Mouse (Mus musculus) ES-Bruce4 (cell line): Measurements from ENCODE around the gene Bace2. TPM values are rescaled to one million over a fixed set of nuclear protein-coding genes. Genes with fewer than 3 reads are reported as not detected.

Experiments
- H3K27ac ChIP-seq: 2 replicates; pipeline ENCODE4 v1.5.1; 2012; ENCODE audit warnings: low read length, inconsistent platforms; ENCODE audit not compliant: insufficient read depth
- H3K27me3 ChIP-seq: 2 replicates; pipeline ENCODE4 v1.6.1; 2012; ENCODE audit warnings: mild to moderate bottlenecking, low read length, inconsistent platforms; ENCODE audit not compliant: control insufficient read depth, poor library complexity, insufficient read depth, severe bottlenecking
- H3K36me3 ChIP-seq: 2 replicates; pipeline ENCODE4 v1.6.1; 2012; ENCODE audit warnings: inconsistent platforms, mild to moderate bottlenecking, low read length, moderate library complexity; ENCODE audit not compliant: control insufficient read depth, poor library complexity, insufficient read depth, severe bottlenecking
- H3K4me1 ChIP-seq: one replicate; pipeline ENCODE4 v1.8.1; 2011; ENCODE audit warnings: low read length; ENCODE audit not compliant: control insufficient read depth, insufficient read depth
- H3K4me3 ChIP-seq: 2 replicates; pipeline ENCODE4 v1.5.1; 2011; ENCODE audit warnings: low read depth, mild to moderate bottlenecking, low read length
- H3K9ac ChIP-seq: 2 replicates; pipeline ENCODE4 v1.6.1; 2012; ENCODE audit warnings: low read depth, mild to moderate bottlenecking, inconsistent platforms; ENCODE audit not compliant: poor library complexity, severe bottlenecking
- H3K9me3 ChIP-seq: replicated peaks from 2 replicates; pipeline ENCODE4 v1.6.1; 2012; ENCODE audit warnings: mild to moderate bottlenecking, low read length, inconsistent platforms; ENCODE audit not compliant: control insufficient read depth, poor library complexity, insufficient read depth, severe bottlenecking
- CTCF ChIP-seq: IDR thresholded peaks from one replicate; pipeline ENCODE4 v1.8.1; 2011; ENCODE audit warnings: low read depth, low read length
- EP300 ChIP-seq: IDR thresholded peaks from 2 replicates; pipeline ENCODE4 v1.6.1; 2011; ENCODE audit warnings: low read depth, low read length; ENCODE audit not compliant: insufficient read depth
- POLR2A ChIP-seq: IDR thresholded peaks from one replicate; pipeline ENCODE4 v1.8.1; 2011; ENCODE audit warnings: low read length; ENCODE audit not compliant: insufficient read depth
- polyA plus RNA-seq: library from polyadenylated mRNA; stranded (reverse); fragments of >200 nt; gene quantifications from 2 replicates; pipeline ENCODE4 v1.2.4, GENCODE M21; 2011; ENCODE audit warnings: low read depth; ENCODE audit not compliant: missing spikeins, insufficient read depth, insufficient read length

Bace2 gene
- polyA plus RNA-seq, 1 experiment = not detected

DNA sequence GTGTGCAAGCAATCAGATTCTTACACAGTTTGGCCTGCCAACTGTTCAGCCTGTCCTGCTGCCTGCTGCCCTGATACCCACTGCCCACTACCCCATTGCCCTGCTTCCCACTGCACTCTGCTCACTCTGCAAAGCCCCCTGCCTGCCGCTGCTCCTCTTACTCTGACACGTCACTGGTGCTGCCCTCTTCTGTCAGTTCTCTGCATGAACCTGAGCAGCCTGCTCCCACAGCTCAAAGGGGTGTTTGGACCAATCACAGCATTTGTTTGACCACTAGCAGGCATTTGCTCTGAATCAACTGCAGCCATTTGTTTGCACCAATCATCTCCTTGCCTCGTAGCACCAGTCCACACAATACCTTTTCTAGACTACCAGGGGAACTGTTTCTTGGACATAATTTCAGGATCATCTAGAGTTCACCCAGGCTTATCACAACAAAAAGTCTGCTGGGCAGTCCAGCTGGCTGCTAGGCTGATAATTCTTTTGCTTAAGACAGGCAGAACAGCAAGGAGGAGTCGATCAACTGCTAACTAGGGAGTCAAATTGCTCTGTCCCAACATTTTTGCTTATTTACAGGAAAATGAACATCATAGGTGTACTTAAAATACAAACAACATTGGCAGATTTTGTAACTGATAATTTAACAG is 61.5 kb downstream of the Bace2 start:
- H3K4me3 ChIP-seq = no peak overlapping the region

DNA sequence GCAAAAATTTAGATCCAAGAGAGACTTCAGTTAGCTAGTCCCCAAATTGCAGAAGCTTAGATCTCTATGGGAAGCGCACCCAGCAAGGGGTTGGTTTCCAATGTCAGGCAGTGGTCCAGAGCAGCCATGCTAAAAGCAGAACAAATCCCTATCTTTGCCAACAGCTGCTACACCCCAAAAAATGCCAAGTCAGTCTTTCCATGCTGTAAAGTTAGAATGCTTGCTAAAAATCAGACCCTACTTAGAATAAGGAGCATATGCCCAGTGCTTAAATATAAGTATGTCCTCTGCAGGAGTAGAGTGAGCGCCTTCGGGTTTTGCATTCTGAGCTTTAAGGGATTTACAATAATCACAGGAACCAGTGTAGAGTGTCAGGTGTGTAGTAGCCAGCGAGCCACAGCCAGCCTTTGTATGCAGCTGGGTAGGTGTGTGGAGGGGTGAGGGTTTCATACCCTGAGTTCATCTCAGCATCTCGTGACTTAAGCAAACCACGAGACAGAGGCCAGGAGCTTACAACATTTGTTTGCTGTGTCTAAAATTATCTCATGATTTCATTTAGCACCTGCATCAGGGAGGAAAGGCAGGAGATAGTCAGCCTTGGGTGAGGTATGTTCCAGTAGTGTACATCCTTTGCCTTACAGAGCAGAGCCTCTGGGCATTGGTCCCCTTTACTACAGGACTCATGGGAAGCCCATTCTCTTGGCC is 62.4 kb downstream of the Bace2 start:
- Histone ChIP-seq H3K27me3 (no peaks in the 10 kb centered on the region), H3K36me3 (no peaks in the 10 kb centered on the region), H3K9ac (no peak overlapping the region), H3K9me3 (no peaks in the 10 kb centered on the region), H3K27ac (no peak overlapping the region), H3K4me1 (no peaks in the 10 kb centered on the region), H3K4me3 (no peak overlapping the region)
- TF ChIP-seq CTCF (no peak), POLR2A (no peak), EP300 (no peak)

More for the DNA sequence above, 61.5 kb downstream of the Bace2 start:
- no peaks in the 10 kb centered on the region for H3K9me3 ChIP-seq
- H3K36me3 ChIP-seq = no peaks in the 10 kb centered on the region
- H3K4me1 ChIP-seq = no peaks in the 10 kb centered on the region
- no peaks in the 10 kb centered on the region for H3K27me3 ChIP-seq
- H3K27ac ChIP-seq = no peak overlapping the region
- no peak for TF ChIP-seq EP300
- no peak for TF ChIP-seq POLR2A
- TF ChIP-seq CTCF = peak; percentile 71
- H3K9ac ChIP-seq = no peak overlapping the region

DNA sequence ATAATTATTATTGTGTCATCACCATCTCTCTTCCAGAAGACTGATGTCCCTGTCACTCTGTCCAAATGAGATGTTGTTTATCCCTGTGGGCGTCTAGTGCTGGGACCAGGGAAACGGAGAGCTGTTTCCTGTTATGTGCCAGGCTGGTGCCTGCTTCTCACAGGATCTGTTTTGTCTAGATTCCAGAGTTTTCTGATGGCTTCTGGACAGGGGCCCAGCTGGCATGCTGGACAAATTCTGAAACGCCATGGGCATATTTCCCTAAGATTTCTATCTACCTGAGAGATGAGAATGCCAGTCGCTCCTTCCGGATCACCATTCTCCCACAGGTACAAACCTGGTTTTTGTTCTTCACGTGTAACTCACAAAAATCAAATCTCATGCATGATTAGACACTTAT is 65.1 kb downstream of the Bace2 start:
- no peaks in the 10 kb centered on the region for H3K27me3 ChIP-seq
- H3K4me3 ChIP-seq = no peak overlapping the region
- no peak for TF ChIP-seq POLR2A
- H3K9me3 ChIP-seq = no peaks in the 10 kb centered on the region
- no peaks in the 10 kb centered on the region for H3K4me1 ChIP-seq
- H3K9ac ChIP-seq = no peak overlapping the region
- no peaks in the 10 kb centered on the region for H3K36me3 ChIP-seq
- no peak overlapping the region for H3K27ac ChIP-seq

DNA sequence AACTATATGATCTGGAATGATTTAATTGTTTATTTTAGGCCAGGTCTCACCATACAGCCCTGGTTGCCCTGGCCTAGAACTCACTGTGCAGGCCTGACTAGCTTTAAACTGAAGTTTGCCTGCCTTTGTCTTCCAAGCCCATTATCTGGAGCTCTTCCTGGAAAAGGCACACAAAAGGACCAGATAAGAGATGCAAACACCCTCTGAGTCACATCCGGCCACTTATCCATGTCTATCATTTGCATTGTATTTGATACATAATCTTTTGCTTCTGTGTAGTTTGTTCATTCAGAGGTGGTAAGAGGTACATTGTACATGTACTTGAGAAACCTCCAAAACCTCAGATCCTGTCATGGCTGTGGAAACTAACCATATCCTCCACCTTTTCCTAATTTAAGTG is 67.1 kb downstream of the Bace2 start:
- Histone ChIP-seq H3K27me3 (no peaks in the 10 kb centered on the region), H3K9me3 (no peaks in the 10 kb centered on the region), H3K9ac (no peak overlapping the region), H3K36me3 (no peaks in the 10 kb centered on the region), H3K4me1 (no peaks in the 10 kb centered on the region), H3K4me3 (no peak overlapping the region), H3K27ac (no peak overlapping the region)
- no peak for TF ChIP-seq POLR2A
- TF ChIP-seq EP300 = no peak
- TF ChIP-seq CTCF = no peak

DNA sequence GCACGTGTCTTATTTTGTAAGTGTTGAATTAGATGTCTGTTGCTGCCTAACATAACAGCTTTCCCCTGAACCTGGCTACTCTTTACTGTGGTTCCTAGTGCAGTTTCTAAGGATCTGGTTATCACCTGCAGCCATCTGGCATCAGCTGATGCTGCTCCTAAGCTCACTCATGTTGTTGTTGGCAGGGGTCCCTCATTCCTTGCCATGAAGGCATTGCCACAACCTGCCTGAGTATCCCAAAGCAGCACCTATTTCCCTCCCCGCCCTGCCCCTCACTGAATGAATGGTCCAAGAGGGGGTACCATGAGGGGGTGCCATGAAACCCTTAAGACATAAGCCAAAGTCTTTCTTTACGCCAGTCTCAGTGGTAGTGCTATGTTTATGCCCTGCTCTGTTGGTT is 71.5 kb downstream of the Bace2 start:
- Histone ChIP-seq H3K4me1 (no peaks in the 10 kb centered on the region), H3K27me3 (no peaks in the 10 kb centered on the region), H3K36me3 (no peaks in the 10 kb centered on the region), H3K9me3 (no peaks in the 10 kb centered on the region), H3K4me3 (no peak overlapping the region), H3K27ac (no peak overlapping the region), H3K9ac (no peak overlapping the region)
- TF ChIP-seq EP300 (no peak), POLR2A (no peak), CTCF (no peak)

DNA sequence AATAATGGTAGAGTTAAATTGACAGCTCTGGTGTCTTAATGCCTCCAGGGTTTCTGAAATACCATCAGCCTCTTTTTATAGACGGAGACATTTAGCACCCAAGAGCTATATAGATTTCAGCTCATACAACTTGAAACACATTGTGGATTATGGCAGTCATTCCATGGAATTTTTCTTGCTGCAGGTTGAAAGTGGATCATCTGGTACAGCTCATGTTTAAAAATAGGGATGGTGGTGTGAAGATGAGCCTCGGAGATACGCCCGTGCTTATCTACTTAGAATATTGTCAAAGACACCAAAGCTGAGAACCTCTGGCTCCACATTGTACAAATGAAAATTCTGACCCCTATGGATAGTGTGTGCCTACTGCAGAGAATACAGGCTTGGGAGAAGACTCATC is 73.5 kb downstream of the Bace2 start:
- no peaks in the 10 kb centered on the region for H3K27me3 ChIP-seq
- no peaks in the 10 kb centered on the region for H3K4me1 ChIP-seq
- H3K36me3 ChIP-seq = no peaks in the 10 kb centered on the region
- H3K9ac ChIP-seq = no peak overlapping the region
- no peak overlapping the region for H3K27ac ChIP-seq
- TF ChIP-seq EP300 (no peak), CTCF (no peak), POLR2A (no peak)
- H3K4me3 ChIP-seq = no peak overlapping the region
- no peaks in the 10 kb centered on the region for H3K9me3 ChIP-seq
